Mouse (Mus musculus) intestine, embryonic 14.5 days (tissue): Measurements from ENCODE around the gene Ankrd7. TPM values are rescaled to one million over a fixed set of nuclear protein-coding genes. Genes with fewer than 3 reads are reported as not detected.
"Not testable (repeated sequence)": the region's sequence is repeated elsewhere in the genome, so short reads cannot be mapped to it uniquely, and the experiment has no call there.

Experiments
- ATAC-seq: fragments of 200-750 bp; cut with Nextera tagmentation; replicated peaks from 2 replicates; pipeline ENCODE4 v1.8.0; 2017; ENCODE audit warnings: low read depth, moderate number of reproducible peaks, moderate TSS enrichment, moderate library complexity; ENCODE audit not compliant: low FRiP score, low TSS enrichment
- DNase-seq: peaks from one replicate; pipeline ENCODE4 v3.0.0-alpha.2; 2018; ENCODE audit warnings: low spot score
- H3K27ac ChIP-seq: fragments of 300-500 bp; sonication (generic); 2 replicates; pipeline ENCODE4 v1.5.1; 2014; ENCODE audit warnings: low read depth, mild to moderate bottlenecking, control low read depth
- H3K27me3 ChIP-seq: fragments of 300-500 bp; sonication (generic); replicated peaks from 2 replicates; pipeline ENCODE4 v1.6.1; 2014; ENCODE audit warnings: low read length, control low read depth; ENCODE audit not compliant: control insufficient read depth, insufficient read depth
- H3K36me3 ChIP-seq: fragments of 300-500 bp; sonication (generic); 2 replicates; pipeline ENCODE4 v1.6.1; 2014; ENCODE audit warnings: low read length, control low read depth; ENCODE audit not compliant: control insufficient read depth, insufficient read depth
- H3K4me1 ChIP-seq: fragments of 300-500 bp; sonication (generic); replicated peaks from 2 replicates; pipeline ENCODE4 v1.6.1; 2014; ENCODE audit warnings: low read length, control low read depth, mixed read lengths; ENCODE audit not compliant: control insufficient read depth, insufficient read depth
- H3K4me2 ChIP-seq: fragments of 300-500 bp; sonication (generic); 2 replicates; pipeline ENCODE4 v1.6.1; 2014; ENCODE audit warnings: low read length
- H3K4me3 ChIP-seq: fragments of 300-500 bp; sonication (generic); 2 replicates; pipeline ENCODE4 v1.5.1; 2014; ENCODE audit warnings: low read depth, low read length, control low read depth, mixed read lengths
- H3K9ac ChIP-seq: fragments of 300-500 bp; sonication (generic); 2 replicates; pipeline ENCODE4 v1.6.1; 2014; ENCODE audit warnings: mild to moderate bottlenecking, low read length
- H3K9me3 ChIP-seq: fragments of 300-500 bp; sonication (generic); 2 replicates; pipeline ENCODE4 v1.6.1; 2016; ENCODE audit warnings: low read length, control low read depth; ENCODE audit not compliant: control insufficient read depth
- WGBS: fragments of 180-500 bp; shearing (Covaris S2); extraction: QIAGEN DNeasy Blood & Tissue Kit; methylation state at CpG from one replicate; pipeline ENCODE4 v1.1.7; 2014; 5-methylcytosine and 5-hydroxymethylcytosine counted together
- polyA plus RNA-seq: library from polyadenylated mRNA; unstranded; fragments of >200 nt; fragmentation: Nextera tagmentation; extraction: Ambion mirVana; gene quantifications from 2 replicates; pipeline ENCODE4 v1.2.1, GENCODE M21; 2014

The Ankrd7 gene
- 0.36 TPM in 1 of 2 replicates, not detected in the other for polyA plus RNA-seq

GRCm38 (mm10) chr6:18866018-18866417 lies at the start of gene Ankrd7:
TSS of gene Ankrd7 (plus strand) at chr6:18866318.
- Histone ChIP-seq H3K9me3 (no peaks in the 10 kb centered on the region), H3K4me1 (no peaks in the 10 kb centered on the region), H3K9ac (no peak within 1 kb of the TSS), H3K27me3 (no peaks in the 10 kb centered on the region), H3K4me3 (no peak within 1 kb of the TSS), H3K27ac (no peak within 1 kb of the TSS), H3K36me3 (no peaks in the 10 kb centered on the region), H3K4me2 (no peak within 1 kb of the TSS)
- 93% methylated on average over 8 of the region's 8 CpGs for WGBS
- DNase-seq (no peak), ATAC-seq (no peak)

GRCm38 (mm10) chr6:18819343-18819742 lies 46.8 kb upstream of the Ankrd7 start:
- Histone ChIP-seq H3K27ac (no peak overlapping the region), H3K9me3 (no peaks in the 10 kb centered on the region), H3K36me3 (no peaks in the 10 kb centered on the region), H3K4me1 (no peaks in the 10 kb centered on the region), H3K9ac (no peak overlapping the region), H3K27me3 (no peaks in the 10 kb centered on the region), H3K4me2 (no peak overlapping the region), H3K4me3 (no peak overlapping the region)
- 19% methylated on average over 4 of the region's 4 CpGs for WGBS
- ATAC-seq, result no peak
- peak; percentile 69 for DNase-seq

GRCm38 (mm10) chr6:18820246-18820645 lies 45.9 kb upstream of the Ankrd7 start:
- H3K9me3 ChIP-seq, result no peaks in the 10 kb centered on the region
- 80% methylated on average over 4 of the region's 4 CpGs for WGBS
- no peaks in the 10 kb centered on the region for H3K36me3 ChIP-seq
- no peak overlapping the region for H3K4me2 ChIP-seq
- H3K27me3 ChIP-seq, result no peaks in the 10 kb centered on the region
- H3K9ac ChIP-seq, result no peak overlapping the region
- no peak for DNase-seq
- ATAC-seq, result no peak
- H3K27ac ChIP-seq, result no peak overlapping the region
- no peaks in the 10 kb centered on the region for H3K4me1 ChIP-seq
- H3K4me3 ChIP-seq, result no peak overlapping the region

GRCm38 (mm10) chr6:18822812-18823211 lies 43.3 kb upstream of the Ankrd7 start:
- Histone ChIP-seq H3K4me2 (no peak overlapping the region), H3K27me3 (no peaks in the 10 kb centered on the region), H3K36me3 (no peaks in the 10 kb centered on the region), H3K9ac (no peak overlapping the region), H3K4me3 (no peak overlapping the region), H3K27ac (no peak overlapping the region), H3K4me1 (no peaks in the 10 kb centered on the region), H3K9me3 (no peaks in the 10 kb centered on the region)
- DNase-seq, result no peak
- WGBS, result 19% methylated on average over 1 of the region's 1 CpGs
- 0 out of 2 replicates have a peak, but pooled peaks have one; percentile 32 for ATAC-seq

- WGBS, result 79% methylated on average over 1 of the region's 1 CpGs
- Histone ChIP-seq H3K27me3 (no peaks in the 10 kb centered on the region), H3K4me1 (no peaks in the 10 kb centered on the region), H3K9ac (no peak overlapping the region), H3K4me3 (no peak overlapping the region), H3K36me3 (no peaks in the 10 kb centered on the region), H3K9me3 (no peaks in the 10 kb centered on the region), H3K4me2 (no peak overlapping the region), H3K27ac (no peak overlapping the region)
- DNase-seq (no peak), ATAC-seq (no peak)
These were observed 33.2 kb upstream of the Ankrd7 start for GRCm38 (mm10) chr6:18832958-18833357.

GRCm38 (mm10) chr6:18844529-18844928 lies 21.6 kb upstream of the Ankrd7 start:
- not testable (repeated sequence) for H3K27me3 ChIP-seq, ATAC-seq, H3K9me3 ChIP-seq, H3K4me1 ChIP-seq, DNase-seq, H3K9ac ChIP-seq, H3K4me3 ChIP-seq, H3K27ac ChIP-seq, H3K36me3 ChIP-seq, H3K4me2 ChIP-seq
- no CpG with 5 or more reads among the region's 11 CpGs for WGBS

GRCm38 (mm10) chr6:18845571-18845970 lies 20.5 kb upstream of the Ankrd7 start:
- not testable (repeated sequence) for H3K36me3 ChIP-seq, H3K27me3 ChIP-seq, H3K4me1 ChIP-seq, DNase-seq, H3K9ac ChIP-seq, H3K27ac ChIP-seq, H3K4me3 ChIP-seq, H3K9me3 ChIP-seq, ATAC-seq, H3K4me2 ChIP-seq
- 14% methylated on average over 4 of the region's 7 CpGs for WGBS

GRCm38 (mm10) chr6:18848051-18848701 lies 17.9 kb upstream of the Ankrd7 start, which contains the start of gene Lsm8:
TSS of gene Lsm8 (plus strand) at chr6:18848579.
- H3K27ac ChIP-seq, result peak within 1 kb of the TSS; percentile 96
- peak within 1 kb of the TSS; percentile 77 for H3K4me2 ChIP-seq
- no peaks in the 10 kb centered on the region for H3K27me3 ChIP-seq
- ATAC-seq, result peak; percentile 100
- H3K9ac ChIP-seq, result peak within 1 kb of the TSS; percentile 97
- H3K4me3 ChIP-seq, result peak within 1 kb of the TSS; percentile 72
- H3K9me3 ChIP-seq, result no peaks in the 10 kb centered on the region
- 1% methylated on average over 37 of the region's 37 CpGs for WGBS
- peaks cover 24% of the 10 kb centered on the region for H3K36me3 ChIP-seq
- peak; percentile 96 for DNase-seq
- H3K4me1 ChIP-seq, result peaks cover 12% of the 10 kb centered on the region

- Histone ChIP-seq H3K9me3 (no peaks in the 10 kb centered on the region), H3K27me3 (no peaks in the 10 kb centered on the region), H3K4me2 (peak overlapping the region; percentile 77), H3K36me3 (peaks cover 29% of the 10 kb centered on the region), H3K9ac (peak overlapping the region; percentile 97), H3K4me3 (peak overlapping the region; percentile 72), H3K27ac (peak overlapping the region; percentile 96), H3K4me1 (peaks cover 12% of the 10 kb centered on the region)
- 1% methylated on average over 27 of the region's 28 CpGs for WGBS
- ATAC-seq (peak; percentile 84; the same call in 1 of the 2 replicates), DNase-seq (no peak)
These were observed 17.4 kb upstream of the Ankrd7 start for GRCm38 (mm10) chr6:18848702-18849061.
